Mouse (Mus musculus): ENCODE measurements around the gene Map2k7. TPM values are rescaled to one million over a fixed set of nuclear protein-coding genes. Genes with fewer than 3 reads are reported as not detected.

Map2k7 gene
- polyA plus RNA-seq, 1 experiment from 2014 or later: 20.3 TPM

GRCm38 (mm10) chr8:4237814-4238433 is 616 bp upstream of the Map2k7 start:
- Histone ChIP-seq H3K4me2 (ENCODE audit: low read length) (peak overlapping the region; percentile 76), H3K9me3 (replicated peaks; ENCODE audit: control insufficient read depth, low read length) (no peaks in the 10 kb centered on the region), H3K4me1 (ENCODE audit: control insufficient read depth, insufficient read depth, low read length) (peaks cover 17% of the 10 kb centered on the region), H3K36me3 (ENCODE audit: control insufficient read depth, insufficient read depth, low read length) (peaks cover 23% of the 10 kb centered on the region), H3K27ac (ENCODE audit: low read depth, low read length) (peak overlapping the region; percentile 93), H3K9ac (ENCODE audit: low read length) (peak overlapping the region; percentile 82), H3K4me3 (ENCODE audit: low read depth, low read length) (peak overlapping the region; percentile 75), H3K27me3 (replicated peaks; ENCODE audit: control insufficient read depth, insufficient read depth, low read length) (no peaks in the 10 kb centered on the region)
- 18% methylated on average over 15 of the region's 15 CpGs for WGBS
- DNase-seq (ENCODE audit: low spot score) (no peak), ATAC-seq (no peak)

- no peak for ATAC-seq
- peaks cover 17% of the 10 kb centered on the region for H3K4me1 ChIP-seq (ENCODE audit: control insufficient read depth, insufficient read depth, low read length)
- WGBS: 15% methylated on average over 19 of the region's 19 CpGs
Observed at GRCm38 (mm10) chr8:4239193-4239890, 802 bp downstream of the Map2k7 start.

GRCm38 (mm10) chr8:4245061-4245460 is 6.5 kb downstream of the Map2k7 start:
- no peak overlapping the region for H3K4me2 ChIP-seq (ENCODE audit: low read length)
- H3K9ac ChIP-seq (ENCODE audit: low read length): no peak overlapping the region
- peaks cover 86% of the 10 kb centered on the region for H3K36me3 ChIP-seq (ENCODE audit: control insufficient read depth, insufficient read depth, low read length)
- H3K4me1 ChIP-seq (ENCODE audit: control insufficient read depth, insufficient read depth, low read length): peaks cover 7% of the 10 kb centered on the region
- H3K27ac ChIP-seq (ENCODE audit: low read depth, low read length): no peak overlapping the region
- no peak for DNase-seq (ENCODE audit: low spot score)
- ATAC-seq: no peak
- H3K4me3 ChIP-seq (ENCODE audit: low read depth, low read length): no peak overlapping the region
- no peaks in the 10 kb centered on the region for H3K9me3 ChIP-seq (replicated peaks; ENCODE audit: control insufficient read depth, low read length)
- WGBS: 91% methylated on average over 5 of the region's 5 CpGs
- no peaks in the 10 kb centered on the region for H3K27me3 ChIP-seq (replicated peaks; ENCODE audit: control insufficient read depth, insufficient read depth, low read length)

More at GRCm38 (mm10) chr8:4239193-4239890, 802 bp downstream of the Map2k7 start:
- Histone ChIP-seq H3K4me2 (ENCODE audit: low read length) (peak overlapping the region; percentile 90), H3K27ac (ENCODE audit: low read depth, low read length) (peak overlapping the region; percentile 93), H3K36me3 (ENCODE audit: control insufficient read depth, insufficient read depth, low read length) (peaks cover 37% of the 10 kb centered on the region), H3K9me3 (replicated peaks; ENCODE audit: control insufficient read depth, low read length) (no peaks in the 10 kb centered on the region), H3K4me3 (ENCODE audit: low read depth, low read length) (peak overlapping the region; percentile 75), H3K27me3 (replicated peaks; ENCODE audit: control insufficient read depth, insufficient read depth, low read length) (no peaks in the 10 kb centered on the region), H3K9ac (ENCODE audit: low read length) (peak overlapping the region; percentile 82)
- no peak for DNase-seq (ENCODE audit: low spot score)

GRCm38 (mm10) chr8:4245737-4246136 is 7.2 kb downstream of the Map2k7 start:
- H3K9me3 ChIP-seq (replicated peaks; ENCODE audit: control insufficient read depth, low read length): no peaks in the 10 kb centered on the region
- no peak overlapping the region for H3K27ac ChIP-seq (ENCODE audit: low read depth, low read length)
- 83% methylated on average over 12 of the region's 13 CpGs for WGBS
- peaks cover 84% of the 10 kb centered on the region for H3K36me3 ChIP-seq (ENCODE audit: control insufficient read depth, insufficient read depth, low read length)
- H3K4me1 ChIP-seq (ENCODE audit: control insufficient read depth, insufficient read depth, low read length): peaks cover 2% of the 10 kb centered on the region; the same call in 1 of the 2 replicates
- DNase-seq (ENCODE audit: low spot score): no peak
- no peak overlapping the region for H3K4me2 ChIP-seq (ENCODE audit: low read length)
- H3K9ac ChIP-seq (ENCODE audit: low read length): no peak overlapping the region
- H3K4me3 ChIP-seq (ENCODE audit: low read depth, low read length): no peak overlapping the region
- H3K27me3 ChIP-seq (replicated peaks; ENCODE audit: control insufficient read depth, insufficient read depth, low read length): no peaks in the 10 kb centered on the region
- no peak for ATAC-seq

- H3K4me1 ChIP-seq (ENCODE audit: control insufficient read depth, insufficient read depth, low read length): no peaks in the 10 kb centered on the region
- no peaks in the 10 kb centered on the region for H3K9me3 ChIP-seq (replicated peaks; ENCODE audit: control insufficient read depth, low read length)
- no peak overlapping the region for H3K4me2 ChIP-seq (ENCODE audit: low read length)
- H3K4me3 ChIP-seq (ENCODE audit: low read depth, low read length): no peak overlapping the region
- H3K36me3 ChIP-seq (ENCODE audit: control insufficient read depth, insufficient read depth, low read length): peaks cover 70% of the 10 kb centered on the region
- H3K27ac ChIP-seq (ENCODE audit: low read depth, low read length): no peak overlapping the region
- no peak overlapping the region for H3K9ac ChIP-seq (ENCODE audit: low read length)
- ATAC-seq: no peak
- 92% methylated on average over 8 of the region's 8 CpGs for WGBS
- H3K27me3 ChIP-seq (replicated peaks; ENCODE audit: control insufficient read depth, insufficient read depth, low read length): no peaks in the 10 kb centered on the region
- DNase-seq (ENCODE audit: low spot score): no peak
Observed at GRCm38 (mm10) chr8:4247241-4247640, 8.7 kb downstream of the Map2k7 start.

GRCm38 (mm10) chr8:4247951-4248540 is 9.5 kb downstream of the Map2k7 start, which contains the start of gene Tgfbr3l:
Gene Tgfbr3l, plus strand, starts transcription at chr8:4248214.
- ATAC-seq (no peak), DNase-seq (ENCODE audit: low spot score) (no peak)
- no peaks in the 10 kb centered on the region for H3K9me3 ChIP-seq (replicated peaks; ENCODE audit: control insufficient read depth, low read length)
- H3K9ac ChIP-seq (ENCODE audit: low read length): no peak within 1 kb of the TSS
- no peaks in the 10 kb centered on the region for H3K4me1 ChIP-seq (ENCODE audit: control insufficient read depth, insufficient read depth, low read length)
- no peak within 1 kb of the TSS; the same call in 1 of the 2 replicates for H3K27ac ChIP-seq (ENCODE audit: low read depth, low read length)
- no peaks in the 10 kb centered on the region for H3K27me3 ChIP-seq (replicated peaks; ENCODE audit: control insufficient read depth, insufficient read depth, low read length)
- 77% methylated on average over 15 of the region's 15 CpGs for WGBS
- no peak within 1 kb of the TSS for H3K4me2 ChIP-seq (ENCODE audit: low read length)
- H3K4me3 ChIP-seq (ENCODE audit: low read depth, low read length): no peak within 1 kb of the TSS
- H3K36me3 ChIP-seq (ENCODE audit: control insufficient read depth, insufficient read depth, low read length): peaks cover 62% of the 10 kb centered on the region

- H3K27me3 ChIP-seq (replicated peaks; ENCODE audit: control insufficient read depth, insufficient read depth, low read length): no peaks in the 10 kb centered on the region
- no peaks in the 10 kb centered on the region for H3K9me3 ChIP-seq (replicated peaks; ENCODE audit: control insufficient read depth, low read length)
- ATAC-seq (no peak), DNase-seq (ENCODE audit: low spot score) (no peak)
- no peak overlapping the region; the same call in 1 of the 2 replicates for H3K27ac ChIP-seq (ENCODE audit: low read depth, low read length)
- H3K4me3 ChIP-seq (ENCODE audit: low read depth, low read length): no peak overlapping the region
- peaks cover 51% of the 10 kb centered on the region for H3K36me3 ChIP-seq (ENCODE audit: control insufficient read depth, insufficient read depth, low read length)
- peaks cover 5% of the 10 kb centered on the region for H3K4me1 ChIP-seq (ENCODE audit: control insufficient read depth, insufficient read depth, low read length)
- no peak overlapping the region for H3K9ac ChIP-seq (ENCODE audit: low read length)
- 17% methylated on average over 29 of the region's 29 CpGs for whole genome bisulfite sequencing
- H3K4me2 ChIP-seq (ENCODE audit: low read length): no peak overlapping the region
Observed at GRCm38 (mm10) chr8:4249213-4249612, 10.7 kb downstream of the Map2k7 start.

GRCm38 (mm10) chr8:4250306-4250970 is 11.9 kb downstream of the Map2k7 start:
- Histone ChIP-seq H3K4me1 (ENCODE audit: control insufficient read depth, insufficient read depth, low read length) (peaks cover 7% of the 10 kb centered on the region), H3K4me2 (ENCODE audit: low read length) (no peak overlapping the region), H3K9ac (ENCODE audit: low read length) (no peak overlapping the region), H3K36me3 (ENCODE audit: control insufficient read depth, insufficient read depth, low read length) (peaks cover 50% of the 10 kb centered on the region), H3K4me3 (ENCODE audit: low read depth, low read length) (no peak overlapping the region), H3K27ac (ENCODE audit: low read depth, low read length) (no peak overlapping the region), H3K9me3 (replicated peaks; ENCODE audit: control insufficient read depth, low read length) (no peaks in the 10 kb centered on the region), H3K27me3 (replicated peaks; ENCODE audit: control insufficient read depth, insufficient read depth, low read length) (no peaks in the 10 kb centered on the region)
- WGBS: 33% methylated on average over 26 of the region's 26 CpGs
- ATAC-seq (peak; percentile 7; the same call in 1 of the 2 replicates), DNase-seq (ENCODE audit: low spot score) (peak; percentile 85)
